Mouse (Mus musculus) forebrain, embryonic 11.5 days (tissue): ENCODE measurements around the gene Hps3. TPM values are rescaled to one million over a fixed set of nuclear protein-coding genes. Genes with fewer than 3 reads are reported as not detected.
"Not testable (repeated sequence)": the region's sequence is repeated elsewhere in the genome, so short reads cannot be mapped to it uniquely, and the experiment has no call there.

Experiments
- ATAC-seq: fragments of 200-750 bp; cut with Nextera tagmentation; replicated peaks from 2 replicates; pipeline ENCODE4 v1.8.0; 2017; ENCODE audit warnings: moderate TSS enrichment; ENCODE audit not compliant: low FRiP score
- DNase-seq: peaks from one replicate; pipeline ENCODE4 v3.0.0-alpha.2; 2017; ENCODE audit warnings: low spot score
- H3K27ac ChIP-seq: fragments of 300-500 bp; sonication (generic); 2 replicates; pipeline ENCODE4 v1.5.1; 2014; ENCODE audit warnings: low read depth, low read length
- H3K27me3 ChIP-seq: fragments of 300-500 bp; sonication (generic); 2 replicates; pipeline ENCODE4 v1.6.1; 2014; ENCODE audit warnings: mild to moderate bottlenecking, low read length, mixed read lengths; ENCODE audit not compliant: control insufficient read depth, insufficient read depth
- H3K36me3 ChIP-seq: fragments of 300-500 bp; sonication (generic); 2 replicates; pipeline ENCODE4 v1.6.1; 2014; ENCODE audit warnings: mild to moderate bottlenecking, low read length, moderate library complexity, mixed read lengths; ENCODE audit not compliant: control insufficient read depth, insufficient read depth
- H3K4me1 ChIP-seq: fragments of 300-500 bp; sonication (generic); replicated peaks from 2 replicates; pipeline ENCODE4 v1.6.1; 2014; ENCODE audit warnings: low read length, mixed read lengths; ENCODE audit not compliant: control insufficient read depth, insufficient read depth
- H3K4me2 ChIP-seq: fragments of 300-500 bp; sonication (generic); 2 replicates; pipeline ENCODE4 v1.6.1; 2014; ENCODE audit warnings: low read depth, mild to moderate bottlenecking, low read length, moderate library complexity, mixed read lengths; ENCODE audit not compliant: severe bottlenecking
- H3K4me3 ChIP-seq: fragments of 300-500 bp; sonication (generic); 2 replicates; pipeline ENCODE4 v1.5.1; 2014; ENCODE audit warnings: low read depth, low read length
- H3K9ac ChIP-seq: fragments of 300-500 bp; sonication (generic); 2 replicates; pipeline ENCODE4 v1.6.1; 2014; ENCODE audit warnings: low read length
- H3K9me3 ChIP-seq: fragments of 300-500 bp; sonication (generic); 2 replicates; pipeline ENCODE4 v1.6.1; 2016; ENCODE audit warnings: low read length, mixed read lengths; ENCODE audit not compliant: control insufficient read depth
- WGBS: fragments of 180-500 bp; shearing (Covaris S2); extraction: QIAGEN DNeasy Blood & Tissue Kit; methylation state at CpG from one replicate; pipeline ENCODE4 v1.1.7; 2014; 5-methylcytosine and 5-hydroxymethylcytosine counted together
- polyA plus RNA-seq: library from polyadenylated mRNA; unstranded; fragments of >200 nt; fragmentation: Nextera tagmentation; extraction: Ambion mirVana; gene quantifications from 2 replicates; pipeline ENCODE4 v1.2.1, GENCODE M21; 2014

Gene Hps3
- polyA plus RNA-seq, 1 experiment from 2014 or later: 13.7 TPM

DNA sequence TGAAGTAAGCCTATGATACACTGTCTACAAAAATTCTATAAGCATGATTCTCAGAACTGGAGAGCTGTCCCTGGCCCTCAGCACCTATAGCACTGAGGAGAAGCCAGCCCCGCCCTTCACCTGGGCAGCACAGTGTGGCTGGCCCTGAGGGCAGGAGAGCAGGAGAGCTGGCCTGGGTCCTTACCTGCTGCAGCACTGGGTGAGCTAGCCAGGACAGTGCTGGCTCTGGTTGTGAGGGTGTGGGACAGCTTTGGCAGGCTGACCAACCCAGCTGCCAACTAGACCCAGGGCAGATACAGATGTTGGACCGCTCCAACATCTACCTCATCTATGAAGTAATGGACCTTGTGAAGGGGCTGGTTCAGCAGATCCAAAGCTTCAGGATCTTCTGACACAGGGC is 20.7 kb downstream of the Hps3 start:
- Histone ChIP-seq H3K9me3 (no peaks in the 10 kb centered on the region), H3K4me1 (no peaks in the 10 kb centered on the region), H3K4me3 (no peak overlapping the region), H3K27ac (no peak overlapping the region), H3K9ac (no peak overlapping the region), H3K4me2 (no peak overlapping the region), H3K27me3 (no peaks in the 10 kb centered on the region), H3K36me3 (no peaks in the 10 kb centered on the region; the same call in 1 of the 2 replicates)
- DNase-seq (no peak), ATAC-seq (no peak)
- WGBS: 93% methylated on average over 2 of the region's 2 CpGs

DNA sequence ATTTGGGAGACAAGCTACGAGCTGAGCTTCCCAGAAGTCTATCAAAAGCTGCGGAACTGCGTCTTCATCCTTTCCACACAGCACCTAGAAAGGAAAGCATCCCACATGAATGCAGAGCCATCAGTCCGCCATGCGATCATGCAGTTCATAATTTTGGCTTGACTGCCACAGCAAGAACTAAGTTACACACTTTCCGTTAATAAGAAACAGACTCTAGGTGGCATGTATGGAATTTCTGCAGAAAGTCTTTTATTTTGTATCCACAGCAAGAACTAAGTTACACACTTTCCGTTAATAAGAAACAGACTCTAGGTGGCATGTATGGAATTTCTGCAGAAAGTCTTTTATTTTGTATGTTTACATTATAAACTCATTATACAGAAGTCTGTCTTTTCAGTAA is 24.2 kb downstream of the Hps3 start:
- not testable (repeated sequence) for H3K27me3 ChIP-seq, H3K4me2 ChIP-seq, H3K4me1 ChIP-seq, H3K9me3 ChIP-seq, ATAC-seq, H3K27ac ChIP-seq, H3K36me3 ChIP-seq, H3K4me3 ChIP-seq, DNase-seq, H3K9ac ChIP-seq
- 81% methylated on average over 7 of the region's 7 CpGs for WGBS

- no peaks in the 10 kb centered on the region; the same call in 1 of the 2 replicates for H3K36me3 ChIP-seq
- H3K4me1 ChIP-seq: no peaks in the 10 kb centered on the region
- no peak overlapping the region for H3K27ac ChIP-seq
Measured at GRCm38 (mm10) chr3:20010464-20010863, 24.7 kb downstream of the Hps3 start.

GRCm38 (mm10) chr3:20007759-20008158 is 27.4 kb downstream of the Hps3 start:
- ATAC-seq: no peak
- Histone ChIP-seq H3K4me1 (no peaks in the 10 kb centered on the region), H3K27ac (no peak overlapping the region), H3K27me3 (no peaks in the 10 kb centered on the region), H3K36me3 (no peaks in the 10 kb centered on the region; the same call in 1 of the 2 replicates), H3K4me2 (no peak overlapping the region), H3K9me3 (no peaks in the 10 kb centered on the region), H3K9ac (no peak overlapping the region), H3K4me3 (no peak overlapping the region)
- DNase-seq: no peak
- WGBS: 93% methylated on average over 5 of the region's 5 CpGs

More at GRCm38 (mm10) chr3:20010464-20010863, 24.7 kb downstream of the Hps3 start:
- Histone ChIP-seq H3K9ac (no peak overlapping the region), H3K4me3 (no peak overlapping the region), H3K9me3 (no peaks in the 10 kb centered on the region), H3K27me3 (no peaks in the 10 kb centered on the region), H3K4me2 (no peak overlapping the region)
- 86% methylated on average over 9 of the region's 9 CpGs for WGBS
- DNase-seq (no peak), ATAC-seq (no peak)

DNA sequence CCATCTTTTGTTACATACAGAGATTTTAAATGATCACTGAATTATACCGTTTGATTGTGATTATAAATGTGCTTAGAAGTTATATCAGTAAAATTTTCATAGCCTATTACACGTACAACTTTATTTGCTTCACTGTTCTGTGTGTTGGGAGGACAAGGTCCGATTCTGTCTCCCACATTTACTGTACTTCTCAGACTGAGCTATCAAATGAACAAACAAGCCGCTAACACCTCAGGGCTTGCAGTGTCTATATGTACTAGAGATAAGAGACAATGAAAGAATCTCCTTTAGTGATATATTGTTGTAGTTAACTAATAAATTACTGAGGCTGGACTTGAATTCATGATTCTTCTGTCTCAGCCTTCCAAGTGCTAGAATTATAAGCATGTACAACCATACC is 27.8 kb downstream of the Hps3 start:
- H3K9me3 ChIP-seq: no peaks in the 10 kb centered on the region
- WGBS: 95% methylated on average over 4 of the region's 4 CpGs
- H3K27me3 ChIP-seq: no peaks in the 10 kb centered on the region

DNA sequence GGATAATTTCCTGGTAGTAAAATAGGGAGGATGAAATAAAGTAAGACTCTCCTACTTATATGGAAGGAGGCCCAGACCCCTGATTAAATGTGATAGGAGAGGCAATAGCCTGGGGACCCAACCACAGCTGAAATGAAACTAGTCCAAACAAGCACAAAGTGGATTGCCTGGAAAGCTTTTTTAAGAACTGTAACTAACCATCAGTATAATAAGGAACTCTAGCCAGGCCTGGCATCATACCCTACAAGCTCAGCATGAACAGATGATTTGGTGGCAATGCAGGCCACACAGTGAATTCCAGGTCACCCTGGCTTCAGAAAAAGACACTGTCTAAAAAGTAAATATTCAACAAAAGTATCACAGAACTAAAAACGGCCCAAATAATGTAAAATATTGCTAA is 29.5 kb downstream of the Hps3 start:
- no peak overlapping the region for H3K9ac ChIP-seq
- ATAC-seq: no peak
- no peak overlapping the region for H3K4me3 ChIP-seq
- H3K27ac ChIP-seq: no peak overlapping the region
- H3K4me2 ChIP-seq: no peak overlapping the region
- no peaks in the 10 kb centered on the region for H3K27me3 ChIP-seq
- no peaks in the 10 kb centered on the region; the same call in 1 of the 2 replicates for H3K36me3 ChIP-seq
- H3K9me3 ChIP-seq: no peaks in the 10 kb centered on the region
- whole genome bisulfite sequencing: 87% methylated on average over 1 of the region's 1 CpGs
- no peak for DNase-seq
- no peaks in the 10 kb centered on the region for H3K4me1 ChIP-seq

More for the DNA sequence above, 27.8 kb downstream of the Hps3 start:
- Histone ChIP-seq H3K4me1 (no peaks in the 10 kb centered on the region), H3K36me3 (no peaks in the 10 kb centered on the region; the same call in 1 of the 2 replicates), H3K9ac (no peak overlapping the region), H3K27ac (no peak overlapping the region), H3K4me2 (no peak overlapping the region), H3K4me3 (no peak overlapping the region)
- DNase-seq (no peak), ATAC-seq (no peak)

DNA sequence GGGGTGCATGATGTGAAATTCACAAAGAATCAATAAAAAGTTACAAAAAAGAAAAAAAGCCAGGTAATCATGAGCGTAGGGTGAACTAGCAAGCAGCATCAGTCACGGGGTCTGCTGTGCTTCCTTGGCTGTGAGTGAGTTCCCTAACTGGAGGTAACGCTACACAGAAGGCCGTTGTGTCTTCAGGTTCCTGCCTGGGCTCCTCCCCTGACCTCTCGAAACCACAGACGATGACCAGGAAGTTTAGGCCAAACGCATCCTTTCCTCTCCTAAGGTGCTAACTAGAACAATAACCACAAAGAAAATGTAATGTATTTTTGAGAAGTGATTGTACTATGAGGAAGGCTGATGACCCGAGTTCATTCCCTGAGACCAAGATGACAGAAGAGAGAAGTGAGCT is 30.7 kb downstream of the Hps3 start:
- DNase-seq (no peak), ATAC-seq (no peak)
- Histone ChIP-seq H3K27me3 (no peaks in the 10 kb centered on the region), H3K4me1 (no peaks in the 10 kb centered on the region), H3K4me3 (no peak overlapping the region), H3K27ac (no peak overlapping the region), H3K4me2 (no peak overlapping the region), H3K9ac (no peak overlapping the region), H3K9me3 (no peaks in the 10 kb centered on the region), H3K36me3 (no peaks in the 10 kb centered on the region; the same call in 1 of the 2 replicates)
- WGBS: 89% methylated on average over 8 of the region's 8 CpGs

DNA sequence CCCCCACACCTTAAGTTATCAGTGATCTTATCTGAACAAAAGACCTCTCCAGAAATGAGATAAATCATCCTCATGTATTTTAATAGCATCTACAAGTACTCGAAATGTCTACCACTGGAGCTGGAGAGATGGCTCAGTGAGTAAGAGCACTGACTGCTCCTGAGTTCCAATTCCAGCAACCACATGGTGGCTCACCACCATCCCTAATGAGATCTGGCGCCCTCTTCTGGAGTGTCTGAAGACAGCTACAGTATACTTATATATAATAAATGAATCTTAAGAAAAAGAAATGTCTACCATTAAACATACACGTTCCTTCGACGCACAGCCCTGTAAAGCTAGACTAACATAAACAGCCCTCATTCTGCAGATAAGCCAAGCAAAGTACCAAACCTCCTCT is 32.3 kb downstream of the Hps3 start:
- Histone ChIP-seq H3K9me3 (no peaks in the 10 kb centered on the region), H3K36me3 (no peaks in the 10 kb centered on the region), H3K4me3 (no peak overlapping the region), H3K9ac (no peak overlapping the region), H3K27me3 (no peaks in the 10 kb centered on the region), H3K27ac (no peak overlapping the region), H3K4me1 (no peaks in the 10 kb centered on the region), H3K4me2 (no peak overlapping the region)
- 83% methylated on average over 5 of the region's 5 CpGs for WGBS
- ATAC-seq: no peak
- no peak for DNase-seq

GRCm38 (mm10) chr3:20000806-20001205 is 34.3 kb downstream of the Hps3 start:
- WGBS: 59% methylated on average over 4 of the region's 4 CpGs
- H3K9me3 ChIP-seq: no peaks in the 10 kb centered on the region
- H3K9ac ChIP-seq: no peak overlapping the region
- H3K4me2 ChIP-seq: no peak overlapping the region
- no peaks in the 10 kb centered on the region for H3K27me3 ChIP-seq
- no peak overlapping the region for H3K27ac ChIP-seq
- H3K4me1 ChIP-seq: no peaks in the 10 kb centered on the region
- H3K36me3 ChIP-seq: no peaks in the 10 kb centered on the region
- ATAC-seq: no peak
- no peak overlapping the region for H3K4me3 ChIP-seq
- DNase-seq: no peak
